Mouse (Mus musculus): Measurements from ENCODE around the gene Hpn. TPM values are rescaled to one million over a fixed set of nuclear protein-coding genes. Genes with fewer than 3 reads are reported as not detected.

Hpn gene
- polyA plus RNA-seq, 1 experiment from 2014 or later = 3.0 TPM

DNA sequence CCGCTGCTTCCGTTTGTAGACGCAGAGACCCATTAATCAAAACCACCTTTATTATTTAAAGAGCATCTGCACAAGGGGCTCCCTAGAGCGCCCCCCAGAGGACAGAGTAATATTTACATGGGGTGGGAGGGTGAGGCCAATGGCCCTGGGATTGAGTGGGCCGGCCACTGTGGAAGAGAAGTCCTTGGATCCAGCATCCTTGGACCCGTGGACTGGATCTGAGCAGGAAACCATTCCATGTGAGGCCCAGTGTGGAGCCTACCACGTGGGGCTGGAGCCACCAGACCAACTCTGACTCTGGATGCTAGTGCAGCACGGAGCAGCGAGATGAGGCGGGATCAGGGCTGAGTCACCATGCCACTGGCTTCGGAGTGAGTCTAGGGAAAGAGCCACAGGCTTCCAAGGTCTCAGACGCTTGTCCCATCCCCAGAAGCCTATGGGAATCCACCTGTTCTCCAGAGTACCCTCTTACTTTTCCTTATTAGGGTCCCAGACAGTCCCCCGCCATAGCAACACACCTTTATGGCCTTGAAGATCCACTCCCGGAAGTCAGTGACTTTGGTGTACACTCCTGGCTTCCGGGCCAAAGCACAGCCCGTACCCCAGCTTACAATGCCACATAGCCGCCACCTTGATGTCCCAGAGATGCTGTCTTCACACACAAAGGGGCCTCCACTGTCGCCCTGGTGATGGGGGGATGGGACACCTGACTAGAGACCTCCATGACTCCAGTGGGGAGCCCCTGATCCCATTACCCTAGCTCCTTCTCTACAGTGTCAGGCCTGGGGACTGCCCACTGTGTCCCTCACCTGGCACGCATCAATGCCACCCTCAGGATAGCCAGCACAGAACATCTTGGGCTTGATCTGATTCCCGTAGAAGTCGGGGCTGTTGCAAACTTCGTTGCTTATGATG, 16.1 kb downstream of the Hpn start:
- H3K9me3 ChIP-seq = peaks cover 3% of the 10 kb centered on the region; the same call in 1 of the 2 replicates
- WGBS = 78% methylated on average over 22 of the region's 22 CpGs
- no peak overlapping the region for H3K27ac ChIP-seq
- H3K4me3 ChIP-seq = no peak overlapping the region
- H3K4me1 ChIP-seq (replicated peaks) = peaks cover 5% of the 10 kb centered on the region; the same call in 1 of the 2 replicates
- H3K36me3 ChIP-seq = no peaks in the 10 kb centered on the region
- DNase-seq (ENCODE audit: low spot score) = no peak
- no peaks in the 10 kb centered on the region for H3K27me3 ChIP-seq (ENCODE audit: insufficient read depth, poor library complexity, severe bottlenecking)

DNA sequence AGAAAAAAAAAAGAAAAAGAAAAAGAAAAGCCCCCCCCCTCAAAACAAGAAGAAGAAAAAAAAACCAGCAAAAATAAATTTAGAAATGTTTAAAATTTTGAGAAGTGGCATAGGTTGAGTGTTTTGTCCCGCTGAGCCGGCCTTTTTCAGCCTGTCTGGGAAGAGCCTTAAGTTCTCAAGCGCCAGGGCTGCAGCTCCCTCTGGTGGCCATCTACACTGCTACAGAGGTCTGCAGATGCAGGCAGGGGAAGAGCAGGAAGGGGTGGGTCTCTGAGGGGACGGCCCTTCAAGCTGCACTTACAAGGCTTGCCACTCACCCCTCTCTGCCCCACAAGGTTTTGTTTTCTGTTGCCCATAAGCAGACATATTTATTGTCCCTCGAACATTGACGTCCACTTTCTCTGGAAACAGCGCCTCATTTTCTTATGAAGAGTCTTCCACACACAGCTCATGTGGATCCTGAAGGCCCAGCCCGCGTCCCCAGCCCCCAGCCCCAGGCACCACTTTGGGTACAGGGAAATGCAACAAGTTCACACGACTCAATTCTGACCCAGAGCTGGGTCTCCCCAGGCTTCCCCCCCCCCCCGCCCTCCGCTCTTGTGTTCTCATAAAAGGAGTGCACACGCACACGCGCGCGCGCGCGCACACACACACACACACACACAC, 17.4 kb downstream of the Hpn start:
- Histone ChIP-seq H3K27ac (peak overlapping the region; percentile 67), H3K4me3 (peak overlapping the region; percentile 39)
- 39% methylated on average over 20 of the region's 20 CpGs for WGBS

GRCm38 (mm10) chr7:31096892-31097564, 18.1 kb downstream of the Hpn start:
- Histone ChIP-seq H3K4me3 (no peak overlapping the region), H3K27me3 (ENCODE audit: insufficient read depth, poor library complexity, severe bottlenecking) (no peaks in the 10 kb centered on the region), H3K36me3 (no peaks in the 10 kb centered on the region), H3K4me1 (replicated peaks) (peaks cover 5% of the 10 kb centered on the region; the same call in 1 of the 2 replicates), H3K9me3 (peaks cover 3% of the 10 kb centered on the region; the same call in 1 of the 2 replicates), H3K27ac (no peak overlapping the region)
- WGBS = 74% methylated on average over 9 of the region's 9 CpGs
- no peak for DNase-seq (ENCODE audit: low spot score)

More for the DNA sequence above, 17.4 kb downstream of the Hpn start:
- Histone ChIP-seq H3K27me3 (ENCODE audit: insufficient read depth, poor library complexity, severe bottlenecking) (no peaks in the 10 kb centered on the region), H3K9me3 (peaks cover 3% of the 10 kb centered on the region; the same call in 1 of the 2 replicates), H3K36me3 (no peaks in the 10 kb centered on the region), H3K4me1 (replicated peaks) (peaks cover 5% of the 10 kb centered on the region; the same call in 1 of the 2 replicates)
- DNase-seq (ENCODE audit: low spot score) = peak; percentile 91

- H3K4me3 ChIP-seq = no peak overlapping the region
- H3K4me1 ChIP-seq (replicated peaks) = peaks cover 5% of the 10 kb centered on the region; the same call in 1 of the 2 replicates
- no peaks in the 10 kb centered on the region for H3K27me3 ChIP-seq (ENCODE audit: insufficient read depth, poor library complexity, severe bottlenecking)
- DNase-seq (ENCODE audit: low spot score) = no peak
- 27% methylated on average over 12 of the region's 12 CpGs for WGBS
- H3K36me3 ChIP-seq = no peaks in the 10 kb centered on the region
- H3K9me3 ChIP-seq = peaks cover 5% of the 10 kb centered on the region; the same call in 1 of the 2 replicates
- no peak overlapping the region for H3K27ac ChIP-seq
Measured at GRCm38 (mm10) chr7:31094774-31095501, 20.2 kb downstream of the Hpn start.

- 95% methylated on average over 2 of the region's 2 CpGs for WGBS
- H3K4me3 ChIP-seq = no peak overlapping the region
- H3K36me3 ChIP-seq = no peaks in the 10 kb centered on the region
- DNase-seq (ENCODE audit: low spot score) = no peak
- H3K27ac ChIP-seq = no peak overlapping the region
- 0 out of 2 replicates have a peak, but pooled peaks cover 3% of the 10 kb centered on the region for H3K9me3 ChIP-seq
- H3K4me1 ChIP-seq (replicated peaks) = peaks cover 17% of the 10 kb centered on the region
- no peaks in the 10 kb centered on the region for H3K27me3 ChIP-seq (ENCODE audit: insufficient read depth, poor library complexity, severe bottlenecking)
Measured at GRCm38 (mm10) chr7:31089721-31090120, 25.4 kb downstream of the Hpn start.

DNA sequence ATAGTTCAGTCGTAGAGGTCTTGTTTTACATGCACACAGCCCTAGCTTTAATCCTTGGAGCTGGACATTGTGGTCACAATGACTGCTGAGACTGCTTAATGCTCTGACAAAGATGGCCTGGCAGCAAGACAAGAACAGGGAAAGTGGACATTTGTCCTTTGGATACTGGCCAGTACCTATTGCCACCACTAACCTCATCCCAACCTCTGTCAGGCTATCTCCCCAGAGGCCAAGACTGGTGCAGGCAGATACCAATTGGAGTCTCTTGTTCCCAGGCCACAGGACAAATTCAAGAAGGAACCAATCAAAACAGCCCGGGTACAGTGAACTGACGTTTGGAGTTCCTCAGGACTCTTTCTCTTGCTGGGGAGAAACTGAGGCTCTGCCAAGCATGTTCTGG, 26.9 kb downstream of the Hpn start:
- Histone ChIP-seq H3K27ac (peak overlapping the region; percentile 35; the same call in 1 of the 2 replicates), H3K4me1 (replicated peaks) (peaks cover 29% of the 10 kb centered on the region), H3K36me3 (no peaks in the 10 kb centered on the region), H3K4me3 (no peak overlapping the region), H3K9me3 (0 out of 2 replicates have a peak, but pooled peaks cover 3% of the 10 kb centered on the region), H3K27me3 (ENCODE audit: insufficient read depth, poor library complexity, severe bottlenecking) (no peaks in the 10 kb centered on the region)
- no peak for DNase-seq (ENCODE audit: low spot score)
- 73% methylated on average over 3 of the region's 3 CpGs for WGBS

GRCm38 (mm10) chr7:31087262-31087661, 27.8 kb downstream of the Hpn start:
- H3K4me3 ChIP-seq = no peak overlapping the region
- H3K9me3 ChIP-seq = 0 out of 2 replicates have a peak, but pooled peaks cover 3% of the 10 kb centered on the region
- no peaks in the 10 kb centered on the region for H3K27me3 ChIP-seq (ENCODE audit: insufficient read depth, poor library complexity, severe bottlenecking)
- H3K36me3 ChIP-seq = no peaks in the 10 kb centered on the region
- DNase-seq (ENCODE audit: low spot score) = no peak
- 0 out of 2 replicates have a peak overlapping the region, but pooled peaks have one; percentile 81 for H3K27ac ChIP-seq
- WGBS = 60% methylated on average over 2 of the region's 2 CpGs
- H3K4me1 ChIP-seq (replicated peaks) = peaks cover 36% of the 10 kb centered on the region

DNA sequence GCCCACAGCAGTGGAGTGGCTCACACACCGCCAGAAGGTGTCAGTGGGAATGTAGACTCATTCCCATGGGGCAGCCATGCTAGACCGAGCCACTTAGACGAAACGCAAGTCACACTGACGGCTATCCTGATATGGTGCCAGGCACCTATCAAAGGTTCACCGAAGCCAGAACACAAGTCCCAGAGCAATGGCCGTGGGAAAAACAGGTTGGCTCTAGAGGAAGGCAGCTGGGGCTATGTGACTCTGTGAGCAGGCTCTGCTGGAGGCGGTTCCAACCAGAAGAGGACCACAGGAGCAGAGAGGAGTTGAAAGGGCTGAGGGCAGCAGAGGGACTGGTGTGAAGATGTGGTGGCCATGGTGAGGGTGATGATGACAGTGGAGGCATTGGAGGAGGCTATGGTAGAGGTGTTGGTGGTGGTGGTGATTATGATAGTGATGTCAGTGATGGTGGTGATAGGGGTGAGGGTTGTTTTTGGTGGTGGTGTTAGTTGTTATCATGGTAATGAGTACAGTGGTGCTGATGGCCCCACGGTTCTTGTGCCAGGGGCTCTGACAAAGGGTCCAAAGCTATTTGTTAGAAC, 28.8 kb downstream of the Hpn start:
- Histone ChIP-seq H3K4me3 (no peak overlapping the region), H3K9me3 (0 out of 2 replicates have a peak, but pooled peaks cover 3% of the 10 kb centered on the region), H3K36me3 (no peaks in the 10 kb centered on the region), H3K27ac (peak overlapping the region; percentile 81), H3K27me3 (ENCODE audit: insufficient read depth, poor library complexity, severe bottlenecking) (no peaks in the 10 kb centered on the region), H3K4me1 (replicated peaks) (peaks cover 36% of the 10 kb centered on the region)
- WGBS = 90% methylated on average over 9 of the region's 9 CpGs
- no peak for DNase-seq (ENCODE audit: low spot score)

GRCm38 (mm10) chr7:31085171-31085570, 29.9 kb downstream of the Hpn start:
- no peaks in the 10 kb centered on the region for H3K36me3 ChIP-seq
- H3K27ac ChIP-seq = peak overlapping the region; percentile 81
- no peak overlapping the region for H3K4me3 ChIP-seq
- no peaks in the 10 kb centered on the region for H3K27me3 ChIP-seq (ENCODE audit: insufficient read depth, poor library complexity, severe bottlenecking)
- 25% methylated on average over 3 of the region's 3 CpGs for WGBS
- peaks cover 36% of the 10 kb centered on the region for H3K4me1 ChIP-seq (replicated peaks)
- DNase-seq (ENCODE audit: low spot score) = peak; percentile 52
- peaks cover 7% of the 10 kb centered on the region; the same call in 1 of the 2 replicates for H3K9me3 ChIP-seq

DNA sequence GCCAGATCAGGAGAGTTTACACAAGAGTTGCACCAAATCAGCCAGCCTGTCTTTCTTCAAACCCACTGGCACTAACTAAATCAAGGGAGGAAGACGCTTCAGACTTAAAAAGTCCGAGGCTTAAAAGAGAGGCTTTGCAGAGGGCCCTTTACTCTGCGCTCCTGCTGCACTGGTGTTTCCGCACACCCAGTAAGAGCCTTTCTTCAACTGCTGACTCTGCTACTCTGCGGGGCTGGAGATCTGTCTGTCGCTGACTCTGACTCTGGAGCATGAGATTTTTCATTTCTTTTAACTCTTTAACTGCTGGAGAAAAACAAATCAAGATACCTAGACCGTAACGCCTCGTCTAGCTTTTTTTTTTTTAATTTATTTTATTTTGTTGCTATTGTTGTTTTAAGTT, 30.9 kb downstream of the Hpn start:
- no peaks in the 10 kb centered on the region for H3K27me3 ChIP-seq (ENCODE audit: insufficient read depth, poor library complexity, severe bottlenecking)
- peak overlapping the region; percentile 74 for H3K27ac ChIP-seq
- no peak for DNase-seq (ENCODE audit: low spot score)

GRCm38 (mm10) chr7:31082831-31083588, 32.1 kb downstream of the Hpn start:
- H3K4me3 ChIP-seq = no peak overlapping the region
- 63% methylated on average over 14 of the region's 14 CpGs for WGBS

More for the DNA sequence above, 30.9 kb downstream of the Hpn start:
- Histone ChIP-seq H3K4me3 (no peak overlapping the region), H3K4me1 (replicated peaks) (peaks cover 36% of the 10 kb centered on the region), H3K36me3 (no peaks in the 10 kb centered on the region), H3K9me3 (peaks cover 5% of the 10 kb centered on the region; the same call in 1 of the 2 replicates)
- 57% methylated on average over 9 of the region's 9 CpGs for WGBS

More at GRCm38 (mm10) chr7:31082831-31083588, 32.1 kb downstream of the Hpn start:
- peaks cover 38% of the 10 kb centered on the region for H3K4me1 ChIP-seq (replicated peaks)
- peak overlapping the region; percentile 74 for H3K27ac ChIP-seq
- DNase-seq (ENCODE audit: low spot score) = peak; percentile 34
- no peaks in the 10 kb centered on the region for H3K36me3 ChIP-seq
- H3K9me3 ChIP-seq = peaks cover 5% of the 10 kb centered on the region; the same call in 1 of the 2 replicates
- no peaks in the 10 kb centered on the region for H3K27me3 ChIP-seq (ENCODE audit: insufficient read depth, poor library complexity, severe bottlenecking)
